Mouse (Mus musculus): Measurements from ENCODE around the gene 1700067P10Rik. TPM values are rescaled to one million over a fixed set of nuclear protein-coding genes. Genes with fewer than 3 reads are reported as not detected.

1700067P10Rik gene
- total RNA-seq, 2 experiments from 2014 or later, result not detected

- DNase-seq, result no peak
Observed at GRCm38 (mm10) chr17:48097011-48097742, 8.1 kb downstream of the 1700067P10Rik start.

GRCm38 (mm10) chr17:48097743-48098527 is 8.8 kb downstream of the 1700067P10Rik start:
- no peak for DNase-seq

DNA sequence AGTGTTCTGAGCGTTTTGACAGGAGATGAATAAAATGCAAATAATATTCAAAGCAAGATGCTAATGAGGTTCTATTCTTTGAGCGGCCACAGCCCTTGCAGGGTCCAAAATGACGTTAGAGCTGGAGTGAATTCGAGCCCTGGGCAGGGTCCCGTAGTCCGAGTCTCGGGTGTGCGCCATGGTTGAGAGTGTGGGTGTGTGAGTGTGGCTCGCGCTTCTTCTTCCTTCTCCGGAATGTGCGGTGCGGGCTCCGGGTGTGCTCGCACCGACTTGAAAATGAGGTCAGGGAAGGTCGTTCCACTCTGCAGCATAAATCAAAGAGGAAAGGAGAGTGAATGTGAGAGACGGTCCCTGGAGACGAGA is 9.4 kb downstream of the 1700067P10Rik start:
- no peak for DNase-seq

- no peak for DNase-seq
Observed at GRCm38 (mm10) chr17:48099312-48099711, 10.2 kb downstream of the 1700067P10Rik start.

- DNase-seq, result peak; percentile 84 to 85
Observed at GRCm38 (mm10) chr17:48100441-48101417, 11.6 kb downstream of the 1700067P10Rik start.

DNA sequence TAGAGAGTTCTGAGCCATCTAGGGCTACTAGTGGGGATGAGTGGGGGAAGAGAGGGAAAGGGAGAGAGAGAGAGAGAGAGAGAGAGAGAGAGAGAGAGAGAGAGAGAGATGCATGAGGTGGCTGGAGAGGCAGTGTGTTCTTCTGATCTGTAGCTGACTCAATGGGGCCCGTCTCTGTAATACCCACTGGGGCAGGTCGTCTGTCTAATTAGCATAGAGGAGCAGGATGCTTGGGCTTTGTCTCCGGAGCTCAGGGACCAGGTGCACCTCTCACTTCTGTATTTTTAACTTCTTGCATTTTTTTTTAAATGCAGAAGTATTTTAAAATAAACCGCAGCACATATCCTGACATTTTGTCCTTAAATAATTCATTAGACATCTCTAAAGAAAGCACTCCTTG is 18.2 kb downstream of the 1700067P10Rik start:
- no peak for DNase-seq

DNA sequence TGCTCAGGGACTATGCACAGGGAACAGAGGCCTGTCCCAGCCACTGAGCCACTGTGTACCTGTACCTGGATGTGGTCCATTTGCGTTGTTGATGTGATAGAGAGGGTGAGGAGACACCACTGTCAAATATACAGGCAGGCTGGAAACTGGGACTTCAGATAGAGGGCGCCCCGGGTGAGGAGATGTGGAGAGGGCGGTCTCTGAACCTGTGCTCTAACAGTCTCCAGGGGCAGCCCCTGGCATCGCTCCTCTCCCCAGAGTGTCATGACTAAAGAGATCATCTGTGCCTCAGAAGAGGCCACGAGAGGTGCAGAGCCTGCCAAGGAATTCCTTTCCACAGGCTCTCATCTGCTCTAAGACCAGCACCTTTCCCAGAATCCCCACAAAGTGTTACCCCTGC is 18.7 kb downstream of the 1700067P10Rik start:
- DNase-seq, result no peak

DNA sequence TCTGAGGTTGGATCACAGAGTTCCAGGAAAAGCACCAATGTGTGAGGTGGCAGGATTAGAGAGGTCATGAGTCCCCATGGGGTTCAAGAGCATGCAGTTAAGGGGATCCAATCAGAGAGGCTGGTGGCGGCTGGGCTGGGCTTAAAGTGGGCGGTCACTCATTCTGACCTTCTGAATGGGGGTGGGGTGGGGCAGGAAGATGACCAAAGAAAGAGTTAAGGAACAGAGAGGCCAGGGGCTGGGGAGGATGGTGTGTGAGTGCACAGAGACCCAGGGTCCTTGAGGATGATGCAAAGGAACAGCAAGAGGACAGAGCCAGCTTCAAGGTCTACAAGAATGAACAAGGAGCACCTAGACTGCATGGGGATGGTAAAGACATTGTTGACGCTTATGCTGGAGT is 19.4 kb downstream of the 1700067P10Rik start:
- no peak for DNase-seq

GRCm38 (mm10) chr17:48110547-48111287 is 21.6 kb downstream of the 1700067P10Rik start:
- DNase-seq, result no peak

- DNase-seq, result no peak
Observed at GRCm38 (mm10) chr17:48118570-48118969, 29.5 kb downstream of the 1700067P10Rik start.

DNA sequence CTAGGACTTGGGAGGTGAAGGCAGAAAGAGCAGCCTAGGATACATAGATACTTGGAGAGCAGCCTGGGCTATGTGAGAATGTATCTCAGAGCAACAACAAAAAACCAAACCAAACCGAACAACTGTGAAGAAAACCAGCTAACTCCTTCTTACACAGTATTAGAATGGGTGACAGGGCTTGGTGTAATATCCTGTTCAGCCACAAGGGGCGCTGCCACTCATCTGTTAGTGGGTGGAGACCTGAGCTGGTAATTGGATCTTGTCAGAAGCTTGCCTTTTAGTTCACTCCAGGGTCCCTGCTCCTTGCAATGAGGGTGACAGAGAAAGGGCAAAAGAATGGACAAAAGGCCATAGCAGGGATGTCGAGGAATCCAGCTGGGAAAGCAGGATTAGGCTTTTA is 30.5 kb downstream of the 1700067P10Rik start:
- DNase-seq, result peak; percentile 56 to 65

- DNase-seq, result no peak
Observed at GRCm38 (mm10) chr17:48120456-48120855, 31.3 kb downstream of the 1700067P10Rik start.

DNA sequence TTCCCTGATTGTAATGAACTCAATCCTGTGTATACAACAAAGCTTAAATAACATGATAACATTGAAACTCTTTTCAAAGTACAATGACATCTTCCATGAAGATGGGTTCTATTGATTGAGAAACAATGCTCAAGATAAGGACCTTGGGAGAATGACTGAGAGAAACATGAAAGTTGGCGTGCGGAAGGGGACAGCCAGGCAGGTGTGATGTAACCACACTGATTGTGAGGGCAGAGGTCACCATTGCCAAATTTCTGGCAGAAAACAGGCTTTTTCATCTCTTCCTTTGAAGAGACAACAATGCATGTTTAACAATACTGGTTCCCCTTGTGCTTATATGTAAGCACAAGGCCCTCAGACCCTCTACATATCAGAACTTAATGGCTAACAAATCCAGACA is 43.7 kb downstream of the 1700067P10Rik start:
- no peak for DNase-seq

Other genes with a start within 250 kb of the 1700067P10Rik start
- gene Foxp4, start 164.7 kb upstream of the 1700067P10Rik start, total RNA-seq (2021), result 10 to 100 TPM; 44.0 to 45.7 TPM
- gene 1700122O11Rik, start 51.0 kb upstream of the 1700067P10Rik start, total RNA-seq (2021), result not detected
- gene 9830107B12Rik, start 56.9 kb downstream of the 1700067P10Rik start, total RNA-seq (2021), result not detected
- not detected for gene A530064D06Rik, start 78.0 kb downstream of the 1700067P10Rik start, total RNA-seq (2021)
- not detected for gene Trem1, start 143.4 kb downstream of the 1700067P10Rik start, total RNA-seq (2021)
- not detected for gene Trem3, start 158.5 kb downstream of the 1700067P10Rik start, total RNA-seq (2021)
- not detected for gene Treml4, start 175.0 kb downstream of the 1700067P10Rik start, total RNA-seq (2021)
- gene Treml2, start 210.2 kb downstream of the 1700067P10Rik start, total RNA-seq (2021), result under 1 TPM; 0.28 to 0.30 TPM
- gene B430306N03Rik, start 226.8 kb downstream of the 1700067P10Rik start, total RNA-seq (2021), result under 1 TPM in 1 of 2 experiments, not detected in 1; 0.22 TPM

All from layer of hippocampus, postnatal 36 days (tissue).